Mouse (Mus musculus) E14TG2a.4 (cell line): ENCODE measurements around the gene Rgs10.

ENCODE experiments used
- H3K27me3 ChIP-seq: 2 replicates; pipeline ENCODE4 v1.6.1; 2014; ENCODE audit warnings: low read length, control low read depth; ENCODE audit not compliant: insufficient read depth
- H3K36me3 ChIP-seq: 2 replicates; pipeline ENCODE4 v1.6.1; 2014; ENCODE audit warnings: low read length, control low read depth; ENCODE audit not compliant: insufficient read depth
- H3K4me1 ChIP-seq: replicated peaks from 2 replicates; pipeline ENCODE4 v1.6.1; 2014; ENCODE audit warnings: low read depth, low read length, control low read depth
- H3K4me3 ChIP-seq: replicated peaks from 2 replicates; pipeline ENCODE4 v1.5.1; 2014; ENCODE audit warnings: mild to moderate bottlenecking, low read length
- H3K9me3 ChIP-seq: 2 replicates; pipeline ENCODE4 v1.6.1; 2014; ENCODE audit warnings: low read length, control low read depth
- CTCF ChIP-seq: conservative IDR thresholded peaks from 2 replicates; pipeline ENCODE4 v1.5.1; 2014; ENCODE audit warnings: low read length
- NANOG ChIP-seq: IDR thresholded peaks from 2 replicates; pipeline ENCODE4 v1.6.1; 2014; ENCODE audit warnings: borderline replicate concordance, low read length, mixed read lengths
- POU5F1 ChIP-seq: IDR thresholded peaks from 2 replicates; pipeline ENCODE4 v1.6.1; 2014; ENCODE audit warnings: low read length, borderline replicate concordance

Gene Rgs10

GRCm38 (mm10) chr7:128398664-128399063 lies 19.9 kb downstream of the Rgs10 start:
- Histone ChIP-seq H3K9me3 (peaks cover 7% of the 10 kb centered on the region), H3K36me3 (no peaks in the 10 kb centered on the region), H3K4me3 (no peak overlapping the region), H3K27me3 (peaks cover 2% of the 10 kb centered on the region; the same call in 1 of the 2 replicates), H3K4me1 (peaks cover 4% of the 10 kb centered on the region)
- TF ChIP-seq NANOG (no peak), CTCF (no peak)

- no peak overlapping the region for H3K4me3 ChIP-seq
- no peaks in the 10 kb centered on the region for H3K36me3 ChIP-seq
- H3K27me3 ChIP-seq: peaks cover 2% of the 10 kb centered on the region; the same call in 1 of the 2 replicates
- H3K9me3 ChIP-seq: peaks cover 7% of the 10 kb centered on the region
- peaks cover 20% of the 10 kb centered on the region for H3K4me1 ChIP-seq
- TF ChIP-seq POU5F1 (no peak), NANOG (no peak), CTCF (no peak)
Observed at GRCm38 (mm10) chr7:128397066-128397465, 21.5 kb downstream of the Rgs10 start.

DNA sequence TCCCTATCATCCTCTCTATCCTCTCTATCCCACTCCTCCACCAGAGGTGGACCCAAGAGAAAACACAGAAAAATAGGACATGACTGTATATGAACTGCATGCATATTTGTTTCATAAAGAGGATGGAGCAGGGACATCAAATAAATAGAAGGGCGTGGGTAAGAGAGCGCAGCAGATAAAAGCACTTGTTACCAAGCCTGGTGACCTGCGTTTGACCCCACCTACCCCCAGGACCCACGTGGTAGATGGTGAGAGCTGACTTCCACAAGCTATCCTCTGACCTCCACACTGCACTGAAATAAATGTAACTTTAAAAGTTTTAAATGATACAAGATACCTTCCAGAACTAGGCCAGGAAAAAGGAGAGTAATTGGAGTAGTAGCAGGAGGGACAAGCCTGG lies 24.8 kb downstream of the Rgs10 start:
- Histone ChIP-seq H3K9me3 (no peaks in the 10 kb centered on the region), H3K36me3 (no peaks in the 10 kb centered on the region), H3K4me3 (no peak overlapping the region), H3K27me3 (no peaks in the 10 kb centered on the region), H3K4me1 (peaks cover 24% of the 10 kb centered on the region)
- TF ChIP-seq POU5F1 (no peak), NANOG (no peak), CTCF (no peak)

GRCm38 (mm10) chr7:128392972-128393314 lies 25.6 kb downstream of the Rgs10 start:
- peaks cover 24% of the 10 kb centered on the region for H3K4me1 ChIP-seq
- no peaks in the 10 kb centered on the region for H3K36me3 ChIP-seq
- H3K27me3 ChIP-seq: no peaks in the 10 kb centered on the region
- peak overlapping the region; percentile 13 for H3K4me3 ChIP-seq
- no peak for TF ChIP-seq NANOG
- TF ChIP-seq CTCF: no peak
- no peaks in the 10 kb centered on the region for H3K9me3 ChIP-seq

GRCm38 (mm10) chr7:128392071-128392971 lies 26.2 kb downstream of the Rgs10 start:
- Histone ChIP-seq H3K4me1 (peaks cover 24% of the 10 kb centered on the region), H3K4me3 (peak overlapping the region; percentile 13), H3K9me3 (no peaks in the 10 kb centered on the region), H3K27me3 (no peaks in the 10 kb centered on the region), H3K36me3 (no peaks in the 10 kb centered on the region)
- TF ChIP-seq CTCF (no peak), NANOG (no peak), POU5F1 (no peak)

DNA sequence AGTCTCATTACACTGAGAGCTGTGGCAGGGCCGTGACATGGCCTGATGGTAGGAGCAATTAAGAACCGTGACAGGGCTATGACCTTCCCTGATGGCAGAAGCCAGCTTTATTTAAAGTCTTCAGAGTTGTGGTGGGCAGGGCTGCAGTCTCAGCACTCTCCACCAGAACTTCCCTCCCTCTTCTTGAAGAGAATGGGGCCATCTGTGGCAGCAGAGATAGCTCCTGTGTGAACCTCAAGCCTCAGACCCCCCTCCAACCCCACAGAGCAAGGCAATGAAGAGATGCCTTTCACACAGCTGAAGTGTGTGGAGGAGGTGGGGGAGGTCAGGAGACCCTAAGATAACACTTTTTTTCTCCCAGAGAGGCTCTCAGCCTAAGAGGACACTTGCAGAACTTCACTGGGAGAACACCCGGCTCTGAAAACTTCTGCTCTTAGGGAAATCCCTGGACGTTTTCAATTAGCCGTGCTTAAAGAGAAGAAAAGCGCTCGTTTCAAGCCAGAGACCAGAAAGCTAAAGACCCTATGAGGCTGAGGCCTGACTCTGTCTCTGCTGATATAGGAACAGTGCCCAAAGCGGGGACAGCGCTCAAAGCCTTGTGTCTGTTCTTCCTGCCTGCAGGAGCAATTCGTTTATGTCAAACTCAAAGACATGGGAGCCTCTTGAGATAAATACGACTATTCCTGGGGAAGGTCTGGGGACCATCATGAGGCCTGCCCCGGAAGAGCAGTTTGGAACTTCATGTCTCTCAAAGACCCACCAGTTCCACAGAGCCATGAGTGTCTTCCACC lies 27.1 kb downstream of the Rgs10 start:
- Histone ChIP-seq H3K4me1 (peaks cover 24% of the 10 kb centered on the region), H3K36me3 (no peaks in the 10 kb centered on the region), H3K27me3 (no peaks in the 10 kb centered on the region), H3K4me3 (no peak overlapping the region), H3K9me3 (no peaks in the 10 kb centered on the region)
- TF ChIP-seq POU5F1: no peak
- TF ChIP-seq CTCF: no peak
- TF ChIP-seq NANOG: no peak

GRCm38 (mm10) chr7:128388968-128389367 lies 29.6 kb downstream of the Rgs10 start:
- Histone ChIP-seq H3K36me3 (no peaks in the 10 kb centered on the region), H3K4me1 (peaks cover 23% of the 10 kb centered on the region), H3K4me3 (no peak overlapping the region), H3K27me3 (no peaks in the 10 kb centered on the region), H3K9me3 (no peaks in the 10 kb centered on the region)
- TF ChIP-seq CTCF: no peak
- TF ChIP-seq POU5F1: no peak

- Histone ChIP-seq H3K4me1 (no peaks in the 10 kb centered on the region), H3K27me3 (peaks cover 14% of the 10 kb centered on the region), H3K9me3 (no peaks in the 10 kb centered on the region), H3K4me3 (no peak overlapping the region), H3K36me3 (no peaks in the 10 kb centered on the region)
- TF ChIP-seq NANOG: no peak
- no peak for TF ChIP-seq POU5F1
- TF ChIP-seq CTCF: no peak
Observed at GRCm38 (mm10) chr7:128383726-128384463, 34.7 kb downstream of the Rgs10 start.
